Mouse (Mus musculus) testis, postnatal 14 days (tissue): Measurements from ENCODE around the gene Pcyox1.

Experiments used
- DNase-seq: peaks from one replicate; pipeline ENCODE4 v3.0.0; 2021; ENCODE audit warnings: low spot score

Gene Pcyox1

GRCm38 (mm10) chr6:86396581-86397256 lies at the start of gene Pcyox1:
TSS of gene Pcyox1 (minus strand) at chr6:86397154.
- peak; percentile 83 for DNase-seq

GRCm38 (mm10) chr6:86445551-86445950 lies 48.6 kb upstream of the Pcyox1 start:
- DNase-seq: no peak

GRCm38 (mm10) chr6:86441571-86441970 lies 44.6 kb upstream of the Pcyox1 start:
- no peak for DNase-seq

- no peak for DNase-seq
These were observed 42.6 kb upstream of the Pcyox1 start for GRCm38 (mm10) chr6:86439531-86439930.

- no peak for DNase-seq
These were observed 42.2 kb upstream of the Pcyox1 start for GRCm38 (mm10) chr6:86439119-86439496.

GRCm38 (mm10) chr6:86438272-86439118 lies 41.5 kb upstream of the Pcyox1 start, which contains the start of gene C87436:
TSS of gene C87436 (plus strand) at chr6:86438374.
- peak; percentile 94 for DNase-seq

- DNase-seq: peak; percentile 44
These were observed 40.8 kb upstream of the Pcyox1 start for GRCm38 (mm10) chr6:86437711-86438110.

- no peak for DNase-seq
These were observed 36.7 kb upstream of the Pcyox1 start for GRCm38 (mm10) chr6:86433696-86434095.

GRCm38 (mm10) chr6:86431531-86431930 lies 34.6 kb upstream of the Pcyox1 start:
- DNase-seq: no peak

- DNase-seq: no peak
These were observed 29.4 kb upstream of the Pcyox1 start, which contains the start of gene Gm44790 for GRCm38 (mm10) chr6:86426358-86426757. TSS of gene Gm44790 (plus strand) at chr6:86426658.

GRCm38 (mm10) chr6:86420491-86420890 lies 23.5 kb upstream of the Pcyox1 start:
- no peak for DNase-seq

- no peak for DNase-seq
These were observed 22.3 kb upstream of the Pcyox1 start for GRCm38 (mm10) chr6:86419239-86419638.

- DNase-seq: no peak
These were observed 21.8 kb upstream of the Pcyox1 start for GRCm38 (mm10) chr6:86418711-86419110.

- no peak for DNase-seq
These were observed 9.4 kb upstream of the Pcyox1 start for GRCm38 (mm10) chr6:86406306-86406705.

GRCm38 (mm10) chr6:86404996-86405395 lies 8.0 kb upstream of the Pcyox1 start:
- no peak for DNase-seq

GRCm38 (mm10) chr6:86404100-86404861 lies 7.3 kb upstream of the Pcyox1 start, which contains the start of gene Tia1:
TSS of gene Tia1 (plus strand) at chr6:86404219.
- DNase-seq: peak; percentile 99

GRCm38 (mm10) chr6:86403728-86404099 lies 6.8 kb upstream of the Pcyox1 start:
- DNase-seq: no peak

GRCm38 (mm10) chr6:86402681-86403607 lies 6.0 kb upstream of the Pcyox1 start:
- no peak for DNase-seq

- peak; percentile 57 for DNase-seq
These were observed 4.0 kb upstream of the Pcyox1 start for GRCm38 (mm10) chr6:86400972-86401371.

GRCm38 (mm10) chr6:86399995-86400394 lies 3.0 kb upstream of the Pcyox1 start:
- no peak for DNase-seq

GRCm38 (mm10) chr6:86398986-86399385 lies 2.0 kb upstream of the Pcyox1 start:
- no peak for DNase-seq
